Mouse (Mus musculus) adrenal gland, adult 2 months (tissue): ENCODE results near the gene Cdca8. TPM values are rescaled to one million over a fixed set of nuclear protein-coding genes. Genes with fewer than 3 reads are reported as not detected.

Experiments used
- DNase-seq: peaks from one replicate; pipeline ENCODE4 v3.0.0; 2021
- polyA plus RNA-seq: library from polyadenylated mRNA; depleted of rRNA; stranded (reverse); fragments of >200 nt; gene quantifications from 2 replicates; pipeline ENCODE4 v1.2.3, GENCODE M21; 2012; rRNA removed
- total RNA-seq, 2 experiments: library from RNA; stranded (reverse); gene quantifications; 2 replicates each; pipeline ENCODE4 v1.2.3; 2021

Gene Cdca8
- total and polyA plus RNA-seq, 3 experiments = 2.0 to 4.8 (median 4.1) TPM

DNA sequence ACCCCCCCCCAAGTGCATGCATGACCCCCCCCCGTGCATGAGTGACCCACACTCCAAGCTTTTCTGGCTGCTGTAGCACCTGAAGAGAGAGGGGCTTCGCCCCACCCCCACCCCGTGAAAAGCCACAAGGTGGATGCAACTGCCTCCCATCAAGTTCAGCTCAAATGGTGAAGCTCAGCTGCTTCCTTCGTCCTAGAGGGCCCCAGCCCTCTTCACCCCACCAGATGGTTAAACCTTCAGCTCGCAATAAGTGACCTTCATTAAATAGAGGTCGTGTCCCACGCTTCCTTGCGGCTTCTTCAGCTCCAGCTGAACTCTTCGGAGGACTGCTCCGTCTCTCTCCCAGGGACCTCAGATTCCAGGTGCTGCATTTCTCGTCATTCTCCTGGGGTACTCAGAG lies 58.5 kb downstream of the Cdca8 start, which contains the start of gene Epha10:
Epha10 (plus strand) TSS at position 301 of the 400 bp plus-strand sequence.
- DNase-seq = no peak

DNA sequence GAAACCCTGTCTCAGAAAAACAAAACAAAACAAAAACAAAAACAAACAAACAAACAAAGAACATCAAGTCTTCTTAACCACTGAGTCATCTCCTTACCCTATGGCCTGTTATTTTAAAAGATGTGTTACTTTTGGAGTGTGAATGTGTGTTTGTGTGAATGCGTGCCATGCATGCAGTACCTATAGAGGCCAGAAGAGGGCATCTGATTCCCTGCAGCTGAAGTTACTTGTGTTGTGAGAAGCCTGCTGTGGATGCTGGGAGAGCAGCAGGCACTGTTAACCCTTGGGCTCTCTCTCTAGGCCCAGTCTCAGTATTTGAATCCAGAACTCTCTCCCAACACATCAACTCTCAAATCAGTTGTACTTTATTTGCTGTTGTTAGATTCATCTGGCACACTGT lies 66.4 kb downstream of the Cdca8 start:
- no peak for DNase-seq

Other genes with a start within 250 kb of the Cdca8 start
- 10 to 100 TPM; 33.4 to 33.5 TPM for gene Utp11, start 245.7 kb downstream of the Cdca8 start, total RNA-seq
- gene Utp11, start 245.7 kb downstream of the Cdca8 start, polyA plus RNA-seq = 2.0 and 2.1 TPM in 2 replicates
- gene Fhl3, start 238.6 kb downstream of the Cdca8 start, total RNA-seq = 10 to 100 TPM in 1 of 2 experiments, 1 to 10 TPM in 1; 6.6 to 15.7 TPM
- 23.6 and 27.6 TPM in 2 replicates for gene Fhl3, start 238.6 kb downstream of the Cdca8 start, polyA plus RNA-seq
- 10 to 100 TPM; 30.6 to 40.0 TPM for gene Sf3a3, start 224.5 kb downstream of the Cdca8 start, total RNA-seq
- 2.8 and 3.8 TPM in 2 replicates for gene Sf3a3, start 224.5 kb downstream of the Cdca8 start, polyA plus RNA-seq
- 10 to 100 TPM; 20.1 to 26.0 TPM for gene Inpp5b, start 197.5 kb downstream of the Cdca8 start, total RNA-seq
- 11.9 and 16.3 TPM in 2 replicates for gene Inpp5b, start 197.5 kb downstream of the Cdca8 start, polyA plus RNA-seq
- 10 to 100 TPM; 22.8 to 25.3 TPM for gene Mtf1, start 137.2 kb downstream of the Cdca8 start, total RNA-seq
- gene Mtf1, start 137.2 kb downstream of the Cdca8 start, polyA plus RNA-seq = 5.5 and 7.1 TPM in 2 replicates
- gene Yrdc, start 88.6 kb downstream of the Cdca8 start, total RNA-seq = 10 to 100 TPM; 34.9 to 39.5 TPM
- gene Yrdc, start 88.6 kb downstream of the Cdca8 start, polyA plus RNA-seq = 45.0 and 48.5 TPM in 2 replicates
- gene 1110065P20Rik, start 88.1 kb downstream of the Cdca8 start, total RNA-seq = 10 to 100 TPM; 29.3 to 47.0 TPM
- gene 1110065P20Rik, start 88.1 kb downstream of the Cdca8 start, polyA plus RNA-seq = 63.4 and 70.0 TPM in 2 replicates
- gene Maneal, start 77.1 kb downstream of the Cdca8 start, total RNA-seq = 1 to 10 TPM; 4.7 TPM
- gene Maneal, start 77.1 kb downstream of the Cdca8 start, polyA plus RNA-seq = 5.9 and 6.5 TPM in 2 replicates
- 1 to 10 TPM; 1.7 to 2.9 TPM for gene Epha10, start 58.4 kb downstream of the Cdca8 start, total RNA-seq
- 3.3 TPM in 2 replicates for gene Epha10, start 58.4 kb downstream of the Cdca8 start, polyA plus RNA-seq
- gene 9930104L06Rik, start 2.3 kb downstream of the Cdca8 start, total RNA-seq = 10 to 100 TPM; 10.3 to 15.3 TPM
- gene 9930104L06Rik, start 2.3 kb downstream of the Cdca8 start, polyA plus RNA-seq = 13.2 and 21.1 TPM in 2 replicates
- 1 to 10 TPM; 5.1 to 7.5 TPM for gene Rspo1, start 47.1 kb upstream of the Cdca8 start, total RNA-seq
- 6.8 and 7.1 TPM in 2 replicates for gene Rspo1, start 47.1 kb upstream of the Cdca8 start, polyA plus RNA-seq
- 10 to 100 TPM; 41.5 to 59.6 TPM for gene Gnl2, start 77.3 kb upstream of the Cdca8 start, total RNA-seq
- 6.6 and 7.2 TPM in 2 replicates for gene Gnl2, start 77.3 kb upstream of the Cdca8 start, polyA plus RNA-seq
- not detected for gene Dnali1, start 126.4 kb upstream of the Cdca8 start, total RNA-seq
- gene Dnali1, start 126.4 kb upstream of the Cdca8 start, polyA plus RNA-seq = 0.06 TPM in 1 of 2 replicates, not detected in the other
- gene Snip1, start 127.4 kb upstream of the Cdca8 start, total RNA-seq = 10 to 100 TPM; 18.3 to 19.3 TPM
- 6.1 TPM in 2 replicates for gene Snip1, start 127.4 kb upstream of the Cdca8 start, polyA plus RNA-seq
- gene Meaf6, start 145.8 kb upstream of the Cdca8 start, total RNA-seq = 10 to 100 TPM; 29.9 to 30.6 TPM
- gene Meaf6, start 145.8 kb upstream of the Cdca8 start, polyA plus RNA-seq = 4.3 and 6.4 TPM in 2 replicates
- gene Zc3h12a, start 188.5 kb upstream of the Cdca8 start, total RNA-seq = 1 to 10 TPM; 6.0 to 7.0 TPM
- gene Zc3h12a, start 188.5 kb upstream of the Cdca8 start, polyA plus RNA-seq = 7.8 and 8.9 TPM in 2 replicates